Mouse (Mus musculus): ENCODE measurements around the gene Art4. TPM values are rescaled to one million over a fixed set of nuclear protein-coding genes. Genes with fewer than 3 reads are reported as not detected.

Art4 gene
- total RNA-seq, 2 experiments from 2014 or later: 197 to 388 TPM

DNA sequence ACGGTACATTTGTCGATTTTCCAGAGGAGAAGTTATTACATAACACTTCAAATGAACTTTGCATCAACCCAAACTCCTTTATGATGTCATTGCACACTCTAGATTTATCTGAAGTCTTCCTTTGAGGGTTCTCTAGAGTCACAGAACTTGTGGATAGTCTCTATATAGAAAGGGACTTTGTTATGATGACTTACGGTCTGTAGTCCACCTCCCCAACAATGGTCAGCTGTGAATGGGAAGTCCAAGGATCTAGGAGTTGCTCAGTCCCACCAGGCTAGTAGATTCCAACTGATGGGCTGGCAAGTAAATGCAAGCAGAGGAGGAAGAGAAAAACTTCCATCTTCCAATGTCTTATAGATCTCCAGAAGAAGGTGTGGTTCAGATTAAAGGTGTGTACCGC, 28.9 kb downstream of the Art4 start:
- ATAC-seq (replicated peaks; ENCODE audit: low FRiP score, poor library complexity, severe bottlenecking): no peak

DNA sequence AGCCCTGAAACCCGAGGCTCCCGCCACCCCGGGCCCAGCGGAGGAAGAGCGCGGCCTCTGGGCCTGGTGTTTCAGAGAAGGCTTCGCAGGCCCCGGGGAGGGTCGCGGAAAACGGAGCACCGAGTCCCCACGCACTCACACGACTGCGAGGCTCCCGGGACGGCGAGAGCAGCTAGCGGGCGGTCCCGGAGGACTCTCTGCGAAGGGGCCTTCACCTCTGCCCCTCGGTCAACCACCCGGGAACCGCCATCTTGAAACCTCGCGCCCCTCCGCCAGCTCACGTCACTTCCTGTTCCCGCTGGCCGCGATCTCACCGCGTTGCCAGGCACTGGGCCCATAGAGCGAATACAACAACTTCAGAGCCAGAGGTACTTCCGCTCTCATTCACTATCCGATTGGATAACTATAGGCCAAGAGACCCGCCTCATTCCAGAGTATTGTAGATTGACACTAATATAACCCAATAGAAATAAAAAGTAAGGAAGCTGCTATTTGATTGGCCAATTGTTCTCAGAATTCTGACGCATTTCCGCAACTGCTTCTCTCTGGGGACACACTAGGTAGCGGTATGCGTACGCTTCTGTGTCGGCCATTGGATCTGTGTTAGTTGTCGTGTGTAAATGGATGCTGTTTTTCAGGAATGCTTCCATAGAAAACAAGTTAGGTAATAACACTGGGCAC, 29.5 kb downstream of the Art4 start, which contains the start of gene Wbp11:
Wbp11 (minus strand) TSS at position 353 of the 681 bp plus-strand sequence.
- peak; percentile 98 for ATAC-seq (replicated peaks; ENCODE audit: low FRiP score, poor library complexity, severe bottlenecking)

DNA sequence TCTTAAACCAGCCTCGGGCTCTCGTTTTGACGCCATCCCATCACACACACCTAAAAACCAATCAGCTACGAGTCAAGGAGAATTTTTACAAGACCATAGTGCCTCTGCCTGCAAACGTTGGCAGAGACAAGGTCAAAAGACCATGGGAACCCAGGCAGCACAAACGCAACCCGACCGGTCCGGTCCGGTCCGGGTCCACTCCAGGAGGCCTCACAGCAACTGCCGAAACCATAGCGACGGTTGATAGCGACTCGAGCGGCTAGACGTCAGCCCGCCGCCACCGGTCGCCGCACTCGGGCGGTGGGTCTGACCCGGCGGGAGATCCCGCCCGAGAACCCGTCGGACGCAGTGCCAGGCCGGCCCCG, 30.0 kb downstream of the Art4 start, which contains the start of gene BC049715:
BC049715 (plus strand) TSS at position 111 of the 365 bp plus-strand sequence.
- peak; percentile 45 for ATAC-seq (replicated peaks; ENCODE audit: low FRiP score, poor library complexity, severe bottlenecking)

DNA sequence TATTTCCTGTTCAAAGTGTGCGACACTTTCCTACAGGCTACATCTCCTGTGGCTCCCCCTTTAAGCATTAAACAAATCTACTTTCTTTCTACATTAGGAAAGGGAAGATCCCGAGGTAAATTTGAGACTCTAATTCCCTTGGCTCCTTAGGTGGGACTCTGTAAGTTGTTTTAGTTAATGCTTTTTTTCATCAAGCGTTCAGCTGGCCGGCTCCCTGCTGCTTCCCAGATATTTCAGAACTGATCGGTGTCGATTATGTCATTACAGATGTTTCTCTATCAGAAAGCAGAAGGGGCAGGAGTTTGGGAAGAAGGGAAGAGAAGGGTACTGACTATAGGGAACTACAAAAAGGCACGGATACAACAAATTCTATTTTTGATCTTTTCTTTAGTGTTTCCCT, 30.4 kb downstream of the Art4 start:
- peak; percentile 12; the same call in 1 of the 2 replicates for ATAC-seq (replicated peaks; ENCODE audit: low FRiP score, poor library complexity, severe bottlenecking)

DNA sequence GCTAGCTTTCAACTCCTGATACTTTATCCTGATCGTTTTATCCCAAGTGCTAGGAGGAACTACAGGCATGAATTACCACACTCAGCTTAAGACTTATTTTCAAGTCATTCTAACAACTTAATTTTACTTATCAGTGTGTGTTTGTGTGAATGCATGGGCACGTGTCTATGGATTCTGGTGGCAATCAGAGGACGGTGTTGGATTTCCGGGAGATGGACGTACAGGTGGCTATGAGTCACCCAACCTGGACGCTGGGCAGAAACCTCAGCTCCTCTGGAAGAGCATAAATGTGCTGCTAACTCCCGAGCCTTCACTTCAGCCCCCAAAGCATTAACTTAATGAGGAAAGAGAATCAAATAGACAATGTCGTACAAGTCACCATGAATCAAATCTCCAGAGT, 32.5 kb downstream of the Art4 start:
- no peak for ATAC-seq (replicated peaks; ENCODE audit: low FRiP score, poor library complexity, severe bottlenecking)

DNA sequence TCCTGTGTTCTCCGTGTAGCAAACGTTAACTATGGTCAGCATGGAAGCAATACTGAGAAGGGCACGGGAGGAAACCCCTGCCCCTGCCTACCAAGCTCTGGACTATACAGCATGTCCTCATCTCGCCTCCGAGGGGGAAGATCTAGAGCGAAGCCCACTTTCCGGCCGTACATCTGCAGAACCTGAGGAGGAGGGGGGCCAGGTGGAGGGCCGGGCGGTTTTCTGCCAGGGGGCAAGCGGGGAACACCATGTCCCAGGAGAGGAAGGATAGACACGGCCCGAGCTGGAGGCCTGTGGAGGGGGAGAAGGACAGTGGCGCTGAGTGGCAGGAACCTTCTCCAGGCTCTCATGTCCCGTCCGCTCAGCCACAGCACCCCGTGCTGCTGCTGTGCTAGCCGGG, 36.4 kb downstream of the Art4 start:
- no peak for ATAC-seq (replicated peaks; ENCODE audit: low FRiP score, poor library complexity, severe bottlenecking)

DNA sequence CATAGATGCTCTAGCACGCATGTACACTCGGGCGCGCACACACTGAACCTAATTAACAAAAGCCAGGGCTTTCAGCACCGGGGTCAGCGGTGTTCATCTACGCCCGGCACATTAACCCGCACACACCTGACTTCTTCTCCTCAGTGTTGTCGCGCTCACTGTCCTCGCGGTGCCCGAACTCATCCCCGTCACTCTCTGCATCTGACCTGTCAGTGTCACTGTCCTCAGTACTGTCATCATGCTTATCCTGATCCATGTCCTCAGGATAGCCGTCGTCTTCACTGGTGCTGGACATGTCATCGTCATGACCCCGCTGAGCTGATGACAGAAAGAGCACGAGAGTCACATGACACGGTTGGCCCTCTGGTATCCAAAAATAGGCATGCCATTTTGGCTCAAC, 37.2 kb downstream of the Art4 start:
- ATAC-seq (replicated peaks; ENCODE audit: low FRiP score, poor library complexity, severe bottlenecking): no peak

DNA sequence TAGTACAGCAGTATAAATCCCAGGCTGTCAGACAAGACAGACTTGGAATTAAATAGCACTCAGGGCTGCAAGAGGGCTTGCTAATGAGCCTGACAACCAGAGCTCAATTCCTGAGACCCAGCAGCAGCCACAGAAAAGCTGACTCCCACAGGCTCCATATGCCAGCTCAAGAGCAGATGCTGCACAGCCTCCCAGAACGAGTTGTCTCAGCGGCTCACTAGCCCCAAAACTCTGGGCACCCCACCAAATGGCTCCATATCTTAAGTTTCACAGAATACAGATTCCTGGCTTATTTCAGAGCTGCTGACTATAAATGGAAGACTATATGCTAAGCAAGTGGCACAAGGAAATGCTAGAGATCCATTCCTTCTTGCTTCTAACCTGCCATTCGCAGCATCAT, 40.0 kb downstream of the Art4 start:
- no peak for ATAC-seq (replicated peaks; ENCODE audit: low FRiP score, poor library complexity, severe bottlenecking)

DNA sequence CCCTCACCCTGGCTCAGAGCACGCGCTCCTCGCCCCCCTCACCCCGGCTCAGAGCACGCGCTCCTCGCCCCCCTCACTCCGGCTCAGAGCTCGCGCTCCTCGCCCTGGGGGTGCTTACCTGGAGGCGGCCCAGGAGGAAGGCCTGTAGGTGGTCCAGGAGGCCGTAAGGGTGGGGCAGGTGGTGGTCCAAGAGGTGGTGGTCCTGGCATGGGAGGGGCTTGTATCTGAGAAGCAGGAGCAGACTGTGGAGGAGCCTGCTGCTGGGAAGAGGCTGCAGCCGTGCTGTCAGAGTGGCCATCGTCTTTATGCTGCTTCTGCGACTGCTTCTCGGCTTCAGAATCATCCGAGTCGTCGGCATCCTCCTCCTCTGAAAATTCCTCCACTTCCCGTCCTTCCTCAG, 40.7 kb downstream of the Art4 start:
- ATAC-seq (replicated peaks; ENCODE audit: low FRiP score, poor library complexity, severe bottlenecking): no peak

DNA sequence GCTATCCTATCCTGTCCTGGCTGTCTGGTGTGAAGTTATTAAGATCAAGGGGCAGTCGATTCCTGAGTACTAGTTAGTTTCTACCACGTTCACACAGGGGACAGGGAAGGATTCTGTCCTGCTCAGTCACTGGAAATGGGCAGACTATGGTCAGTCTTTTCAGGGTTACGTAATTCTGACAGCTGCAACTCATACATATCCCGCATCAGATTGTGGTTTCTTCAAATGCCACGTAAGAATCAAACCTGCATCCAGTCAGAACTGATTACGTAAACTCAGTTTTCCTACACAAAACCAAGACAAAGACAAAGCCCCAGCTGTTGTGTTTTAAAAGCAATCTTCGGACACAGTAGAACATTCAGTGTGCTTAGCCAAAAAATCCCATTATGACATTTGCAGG, 42.2 kb downstream of the Art4 start:
- no peak for ATAC-seq (replicated peaks; ENCODE audit: low FRiP score, poor library complexity, severe bottlenecking)

DNA sequence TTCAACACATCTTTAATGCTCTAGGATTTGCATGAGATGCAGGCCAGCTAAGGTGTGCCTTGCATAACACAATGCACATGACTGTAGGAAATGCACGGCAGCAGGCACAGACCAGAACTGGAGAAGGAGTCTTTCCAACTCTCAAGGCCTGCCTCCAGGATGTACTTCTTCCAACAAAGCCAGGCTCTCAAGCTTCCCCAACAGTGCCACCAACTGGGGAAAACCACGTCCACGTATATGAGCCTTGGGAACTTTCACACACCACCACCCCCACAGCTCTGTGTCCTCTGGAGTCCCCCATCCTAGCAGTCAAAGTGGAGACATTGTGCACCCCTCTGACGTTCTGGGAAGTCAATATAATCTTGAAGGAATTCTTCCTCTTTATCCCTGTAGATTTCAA, 44.4 kb downstream of the Art4 start:
- no peak for ATAC-seq (replicated peaks; ENCODE audit: low FRiP score, poor library complexity, severe bottlenecking)

DNA sequence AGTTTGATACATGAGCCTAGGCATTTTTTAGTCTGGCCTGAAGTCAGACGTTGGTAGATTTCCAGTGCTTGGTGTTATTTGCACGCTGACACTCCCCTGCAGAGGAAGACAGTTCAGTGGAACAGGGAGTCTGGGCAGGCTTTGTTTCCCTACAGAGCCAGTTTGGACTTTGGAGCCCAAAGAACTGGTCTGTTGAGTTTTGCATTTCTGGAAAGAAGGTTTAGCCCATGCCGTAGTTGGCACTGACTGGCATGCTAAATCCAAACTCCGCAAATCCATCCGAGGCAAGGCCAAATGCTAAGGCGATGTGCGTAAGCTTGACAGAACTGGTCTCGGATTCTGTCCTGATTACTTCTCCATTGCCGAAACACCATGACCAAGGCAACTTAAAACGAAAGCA, 46.3 kb downstream of the Art4 start:
- ATAC-seq (replicated peaks; ENCODE audit: low FRiP score, poor library complexity, severe bottlenecking): no peak

DNA sequence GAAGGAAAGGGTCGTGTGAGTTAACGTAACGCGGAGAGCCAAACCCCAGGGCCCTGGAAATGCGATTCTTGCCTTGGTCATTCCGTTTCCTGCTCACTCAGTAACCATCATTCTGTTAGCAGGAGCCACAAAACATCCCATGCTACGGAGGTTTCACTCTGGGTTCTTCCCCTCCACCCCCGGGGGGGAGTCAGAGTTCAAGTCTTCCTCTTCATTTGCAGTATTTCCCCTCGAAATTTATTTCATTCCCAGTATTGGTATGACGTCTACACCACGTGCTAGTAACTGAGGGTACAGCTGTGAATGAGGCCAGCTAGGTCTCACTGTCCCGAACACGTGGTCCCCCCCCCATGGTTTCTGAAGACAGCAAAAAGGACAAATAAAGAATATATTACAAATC, 47.9 kb downstream of the Art4 start:
- no peak for ATAC-seq (replicated peaks; ENCODE audit: low FRiP score, poor library complexity, severe bottlenecking)

DNA sequence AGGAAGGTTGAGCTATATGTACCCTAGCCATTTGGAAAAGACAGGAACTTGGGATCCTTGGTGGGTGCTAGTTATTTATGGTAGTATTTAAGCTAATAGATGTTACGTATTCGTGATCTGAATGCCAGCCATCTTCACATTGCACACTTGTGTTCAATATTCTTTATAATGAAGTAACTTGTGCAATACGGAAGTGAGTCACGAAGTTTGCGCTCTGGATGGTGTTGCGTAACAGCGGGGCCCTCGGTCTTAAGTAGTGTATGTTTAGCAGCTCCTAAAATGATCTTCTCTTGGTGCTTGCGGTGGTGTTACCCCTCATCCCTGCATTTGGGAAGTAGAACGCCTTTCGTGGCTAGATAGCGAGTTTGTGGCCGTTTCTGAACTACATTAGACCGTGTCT, 48.5 kb downstream of the Art4 start:
- no peak for ATAC-seq (replicated peaks; ENCODE audit: low FRiP score, poor library complexity, severe bottlenecking)

DNA sequence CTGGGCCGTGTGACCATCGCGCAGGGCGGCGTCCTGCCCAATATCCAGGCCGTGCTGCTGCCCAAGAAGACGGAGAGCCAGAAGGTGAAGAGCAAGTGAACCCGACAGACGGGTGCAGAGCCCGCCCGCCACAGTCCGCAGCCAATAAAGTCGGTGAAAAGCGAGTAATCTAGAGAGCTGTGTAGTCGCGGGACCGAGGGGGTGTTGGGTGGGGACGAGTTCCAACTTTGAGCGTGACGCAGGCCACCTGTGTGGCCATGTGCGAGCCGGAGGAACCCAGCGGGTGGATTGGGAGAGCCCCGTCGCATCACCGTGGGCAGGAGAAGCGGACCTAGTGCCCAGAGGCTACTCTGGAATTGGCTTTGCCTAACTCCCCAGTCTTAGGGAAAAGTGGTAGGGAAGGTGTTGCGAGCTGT, 48.9 kb downstream of the Art4 start:
- ATAC-seq (replicated peaks; ENCODE audit: low FRiP score, poor library complexity, severe bottlenecking): peak; percentile 32

DNA sequence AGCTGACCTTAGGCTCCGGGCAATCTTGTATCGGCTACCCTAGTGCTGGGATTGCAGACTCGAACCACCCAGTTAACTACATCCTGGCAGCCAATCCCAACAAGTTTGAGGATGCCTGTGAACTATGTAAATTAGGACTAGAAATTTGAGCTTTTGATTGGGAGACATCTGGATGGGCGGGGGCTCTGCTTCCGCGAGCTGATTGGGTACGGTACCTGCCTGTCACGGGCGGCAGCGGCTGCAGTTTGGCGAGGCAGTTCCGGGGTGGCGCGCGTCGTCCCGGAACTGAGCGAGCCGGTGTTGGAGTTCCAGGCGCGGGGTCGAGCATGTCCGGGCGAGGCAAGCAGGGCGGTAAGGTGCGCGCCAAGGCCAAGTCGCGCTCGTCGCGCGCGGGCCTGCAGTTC, 49.5 kb downstream of the Art4 start, which contains the start of gene H2afj:
H2afj (plus strand) TSS at position 231 of the 404 bp plus-strand sequence.
- peak; percentile 73 for ATAC-seq (replicated peaks; ENCODE audit: low FRiP score, poor library complexity, severe bottlenecking)

DNA sequence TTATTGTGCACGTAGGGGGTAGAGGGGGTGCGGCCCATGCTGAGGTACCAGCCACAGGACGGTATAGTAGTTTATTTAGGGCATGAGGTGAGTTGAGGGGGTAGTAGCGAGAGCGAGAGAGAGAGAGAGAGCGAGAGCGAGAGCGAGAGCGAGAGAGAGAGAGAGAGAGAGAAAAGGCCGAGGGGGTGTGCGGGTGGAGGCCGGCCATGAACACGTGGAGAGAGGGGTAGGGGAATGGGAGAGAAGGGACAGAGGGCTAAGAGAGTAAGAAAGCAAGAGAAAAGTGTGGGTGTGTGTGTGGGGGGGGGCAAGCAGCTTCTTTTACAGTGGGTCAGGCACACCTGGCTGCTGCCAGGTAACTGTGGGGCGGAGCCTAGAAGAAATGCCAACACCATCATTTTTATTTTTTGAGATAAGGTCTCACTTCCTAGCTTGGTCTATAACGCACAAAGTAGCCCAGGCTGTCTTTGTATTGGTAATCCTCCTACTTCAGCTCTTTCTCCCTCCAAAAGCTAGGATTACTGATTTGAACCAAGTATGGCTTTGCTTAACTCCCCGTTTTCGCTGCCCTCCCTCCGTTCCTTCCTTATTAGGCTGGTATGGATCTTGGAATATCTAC, 50.0 kb downstream of the Art4 start:
- ATAC-seq (replicated peaks; ENCODE audit: low FRiP score, poor library complexity, severe bottlenecking): peak; percentile 0; the same call in 1 of the 2 replicates

DNA sequence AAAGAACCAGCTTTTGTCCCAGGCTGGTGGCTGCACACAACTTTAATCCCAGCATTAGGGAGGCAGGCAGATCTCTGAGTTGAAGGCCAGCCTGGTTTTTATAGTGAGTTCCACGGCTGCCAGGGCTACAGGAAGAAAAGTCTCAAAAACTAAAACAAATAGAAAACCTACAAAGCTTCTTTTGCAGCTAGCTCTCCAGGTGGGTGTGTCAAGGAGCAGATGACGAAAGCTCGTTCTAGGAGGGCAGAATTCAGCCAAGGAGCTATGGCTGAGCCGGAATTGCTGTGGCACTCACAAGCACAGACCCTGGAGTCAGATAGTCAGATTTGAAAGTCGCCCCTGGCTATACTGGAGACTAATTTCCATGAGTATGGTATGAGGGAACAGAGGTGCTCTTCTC, 50.7 kb downstream of the Art4 start:
- ATAC-seq (replicated peaks; ENCODE audit: low FRiP score, poor library complexity, severe bottlenecking): no peak

DNA sequence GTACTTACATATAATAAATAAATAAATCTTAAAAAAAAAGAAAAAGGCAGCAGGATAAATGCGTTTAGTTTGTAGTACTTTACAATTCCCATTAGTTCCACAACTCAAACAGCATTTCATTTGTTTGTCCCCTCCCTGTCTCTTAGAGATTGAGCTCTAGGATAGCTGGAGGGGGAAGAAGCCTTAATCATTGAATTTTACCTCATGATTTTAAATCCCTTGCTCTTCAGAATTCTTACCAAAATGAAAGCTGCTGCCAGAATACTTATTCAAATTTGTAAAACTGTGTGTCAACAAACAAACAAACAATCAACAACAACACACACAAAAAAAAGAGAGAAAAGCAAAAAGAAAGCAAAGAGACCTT, 52.1 kb downstream of the Art4 start:
- no peak for ATAC-seq (replicated peaks; ENCODE audit: low FRiP score, poor library complexity, severe bottlenecking)

DNA sequence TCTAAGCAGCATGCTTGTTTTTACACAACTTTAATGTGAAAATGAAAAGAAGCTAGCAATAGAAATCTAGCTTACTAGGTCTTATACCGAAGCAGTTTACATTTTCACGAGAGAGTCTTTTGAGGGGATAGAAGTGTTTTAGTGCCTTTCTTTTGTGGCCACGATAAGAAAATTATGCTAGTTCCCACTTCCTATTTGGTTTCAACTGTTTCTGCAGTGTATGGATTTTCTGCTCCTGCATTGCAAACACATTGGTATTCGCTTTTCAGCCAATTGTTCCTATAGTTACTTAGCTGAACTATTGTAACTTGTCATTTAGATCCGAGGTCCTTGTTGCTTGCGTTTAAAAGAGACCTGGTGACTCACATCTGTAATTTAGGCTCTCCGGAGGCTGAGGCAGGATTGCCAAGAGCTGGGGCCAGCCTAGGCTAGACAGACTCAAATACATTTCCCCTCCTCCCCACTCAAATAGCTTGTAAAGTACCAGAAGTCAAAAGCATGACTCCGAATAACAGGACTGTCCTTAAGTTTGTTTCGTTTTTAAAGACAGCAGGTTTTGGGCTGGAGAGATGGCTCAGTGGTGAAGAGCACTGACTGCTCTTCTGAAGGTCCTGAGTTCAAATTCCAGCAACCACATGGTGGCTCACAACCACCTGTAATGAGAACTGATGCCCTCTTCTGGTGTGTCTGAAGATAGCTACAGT, 52.7 kb downstream of the Art4 start:
- ATAC-seq (replicated peaks; ENCODE audit: low FRiP score, poor library complexity, severe bottlenecking): no peak

Data from erythroblast, adult 5-6 weeks (primary cell).